Mouse (Mus musculus) midbrain, postnatal 0 days (tissue): ENCODE data around the gene Myl9. TPM values are rescaled to one million over a fixed set of nuclear protein-coding genes. Genes with fewer than 3 reads are reported as not detected.
A peak's percentile ranks its signal among the peaks of the same experiment; 100 is the strongest.

Experiments
- ATAC-seq: fragments of 200-750 bp; cut with Nextera tagmentation; 2 replicates; pipeline ENCODE4 v1.8.0; 2017; ENCODE audit warnings: moderate number of reproducible peaks, mild to moderate bottlenecking, moderate TSS enrichment, moderate library complexity; ENCODE audit not compliant: low FRiP score
- DNase-seq: peaks from one replicate; pipeline ENCODE4 v3.0.0-alpha.2; 2015; ENCODE audit warnings: low spot score
- H3K27ac ChIP-seq: fragments of 300-500 bp; sonication (generic); 2 replicates; pipeline ENCODE4 v1.5.1; 2014; ENCODE audit warnings: low read depth, mild to moderate bottlenecking, low read length, mixed read lengths
- H3K27me3 ChIP-seq: fragments of 300-500 bp; sonication (generic); 2 replicates; pipeline ENCODE4 v1.6.1; 2014; ENCODE audit warnings: low read length, control low read depth, mixed read lengths; ENCODE audit not compliant: insufficient read depth
- H3K36me3 ChIP-seq: fragments of 300-500 bp; sonication (generic); 2 replicates; pipeline ENCODE4 v1.6.1; 2014; ENCODE audit warnings: low read length, control low read depth, mixed read lengths; ENCODE audit not compliant: insufficient read depth
- H3K4me1 ChIP-seq: fragments of 300-500 bp; sonication (generic); 2 replicates; pipeline ENCODE4 v1.6.1; 2014; ENCODE audit warnings: mild to moderate bottlenecking, control low read depth, antibody characterized with exemption, low read length, mixed read lengths; ENCODE audit not compliant: insufficient read depth
- H3K4me2 ChIP-seq: fragments of 300-500 bp; sonication (generic); 2 replicates; pipeline ENCODE4 v1.6.1; 2014; ENCODE audit warnings: low read depth, mild to moderate bottlenecking, low read length, mixed read lengths; ENCODE audit not compliant: poor library complexity, severe bottlenecking
- H3K4me3 ChIP-seq: fragments of 300-500 bp; sonication (generic); 2 replicates; pipeline ENCODE4 v1.5.1; 2014; ENCODE audit warnings: low read depth, mild to moderate bottlenecking, low read length, moderate library complexity
- H3K9ac ChIP-seq: fragments of 300-500 bp; sonication (generic); replicated peaks from 2 replicates; pipeline ENCODE4 v1.6.1; 2014; ENCODE audit warnings: mild to moderate bottlenecking, low read length, moderate library complexity, mixed read lengths; ENCODE audit not compliant: poor library complexity, severe bottlenecking
- H3K9me3 ChIP-seq: fragments of 300-500 bp; sonication (generic); 2 replicates; pipeline ENCODE4 v1.6.1; 2016; ENCODE audit warnings: low read length, control low read depth
- CTCF ChIP-seq: IDR thresholded peaks from 2 replicates; pipeline ENCODE4 v1.5.1; 2016; ENCODE audit warnings: antibody characterized with exemption, mild to moderate bottlenecking
- WGBS: fragments of 180-500 bp; shearing (Covaris S2); extraction: QIAGEN DNeasy Blood & Tissue Kit; methylation state at CpG from one replicate; pipeline ENCODE4 v1.1.7; 2014; 5-methylcytosine and 5-hydroxymethylcytosine counted together
- polyA plus RNA-seq: library from polyadenylated mRNA; unstranded; fragments of >200 nt; fragmentation: Nextera tagmentation; extraction: Ambion mirVana; gene quantifications from 2 replicates; pipeline ENCODE4 v1.2.1, GENCODE M21; 2015
- total RNA-seq: library from RNA; depleted of rRNA; stranded (reverse); fragments of >200 nt; gene quantifications from 2 replicates; pipeline ENCODE4 v1.2.3, GENCODE M21; 2014

Gene Myl9
- total and polyA plus RNA-seq, 2 experiments from 2014 or later = 30.7 to 33.8 TPM

DNA sequence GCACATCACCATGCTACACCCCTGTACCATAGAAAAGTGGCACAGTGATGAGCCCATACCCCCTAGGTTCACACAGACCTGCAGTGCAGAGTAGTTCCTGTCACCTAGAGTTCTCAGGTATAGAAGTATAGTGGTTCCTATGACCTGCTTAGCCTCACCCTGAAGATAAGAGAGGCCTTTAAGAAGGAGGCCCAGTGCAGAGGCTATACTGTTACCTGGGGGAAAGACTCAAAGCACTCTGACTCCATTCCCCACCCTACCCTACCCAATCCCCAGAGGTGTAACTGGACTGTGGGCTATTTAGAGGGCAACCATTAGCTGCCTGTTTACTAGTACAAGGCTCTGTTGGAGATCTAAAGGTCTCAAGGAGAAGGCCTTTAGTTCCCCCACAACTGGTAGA lies 43.6 kb upstream of the Myl9 start:
- TF ChIP-seq CTCF = no peak
- Histone ChIP-seq H3K9me3 (no peaks in the 10 kb centered on the region), H3K4me1 (peaks cover 2% of the 10 kb centered on the region; the same call in 1 of the 2 replicates), H3K4me2 (no peak overlapping the region), H3K9ac (no peak overlapping the region), H3K27ac (0 out of 2 replicates have a peak overlapping the region, but pooled peaks have one; percentile 51), H3K4me3 (no peak overlapping the region), H3K36me3 (no peaks in the 10 kb centered on the region), H3K27me3 (no peaks in the 10 kb centered on the region)
- ATAC-seq (no peak), DNase-seq (no peak)

DNA sequence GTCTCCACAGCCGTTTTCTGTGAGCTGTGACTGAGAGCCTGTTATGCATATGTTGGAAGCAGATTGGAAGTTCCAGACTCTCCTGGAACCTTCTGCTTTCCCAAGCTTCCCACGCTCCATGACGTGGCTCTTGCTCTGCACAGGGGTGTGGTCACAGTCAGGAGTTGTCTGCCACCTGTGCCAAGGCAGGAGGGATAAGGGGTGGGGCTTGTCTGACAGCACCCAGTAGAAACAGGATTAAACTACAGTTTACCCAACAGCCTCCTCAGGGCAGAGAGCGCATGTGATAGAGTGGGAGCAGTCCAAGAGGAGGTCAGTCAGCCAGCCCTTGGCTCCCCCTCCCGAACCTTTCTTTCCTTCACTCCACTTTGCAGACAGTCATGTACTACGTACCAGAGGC lies 43.1 kb upstream of the Myl9 start:
- Histone ChIP-seq H3K36me3 (no peaks in the 10 kb centered on the region), H3K4me3 (no peak overlapping the region), H3K4me2 (no peak overlapping the region), H3K9me3 (no peaks in the 10 kb centered on the region), H3K27ac (0 out of 2 replicates have a peak overlapping the region, but pooled peaks have one; percentile 51), H3K9ac (no peak overlapping the region), H3K27me3 (no peaks in the 10 kb centered on the region), H3K4me1 (no peaks in the 10 kb centered on the region)
- ATAC-seq (peak; percentile 14; the same call in 1 of the 2 replicates), DNase-seq (no peak)
- WGBS = 67% methylated on average over 6 of the region's 6 CpGs
- no peak for TF ChIP-seq CTCF

DNA sequence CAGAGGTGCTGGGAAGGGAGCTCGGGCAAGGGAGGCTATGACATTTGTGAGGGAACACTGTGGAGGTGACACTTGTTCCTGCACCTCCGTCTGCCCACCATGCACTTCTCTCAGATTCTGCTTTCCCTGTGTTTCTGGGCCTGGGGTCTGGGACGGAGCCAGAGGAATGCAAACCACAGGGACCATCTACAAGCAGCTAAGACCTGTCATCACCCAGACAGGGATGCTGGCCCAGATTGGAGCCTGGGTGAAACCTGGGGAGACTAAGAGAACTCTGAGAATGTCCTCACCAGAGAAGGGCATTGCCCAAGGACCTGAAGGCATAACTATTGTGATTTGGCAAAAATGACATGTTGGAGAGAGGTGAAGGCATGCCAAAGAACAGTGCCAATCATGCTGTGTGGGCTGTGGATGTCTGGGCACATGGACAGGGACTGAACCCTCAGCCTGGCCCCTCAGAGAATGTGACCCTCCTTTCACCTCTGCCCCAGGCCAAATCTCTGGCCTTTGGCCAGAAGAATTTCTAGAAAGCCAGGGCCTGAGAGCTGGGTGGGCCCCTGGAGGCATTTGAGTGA lies 39.4 kb upstream of the Myl9 start:
- DNase-seq = no peak

DNA sequence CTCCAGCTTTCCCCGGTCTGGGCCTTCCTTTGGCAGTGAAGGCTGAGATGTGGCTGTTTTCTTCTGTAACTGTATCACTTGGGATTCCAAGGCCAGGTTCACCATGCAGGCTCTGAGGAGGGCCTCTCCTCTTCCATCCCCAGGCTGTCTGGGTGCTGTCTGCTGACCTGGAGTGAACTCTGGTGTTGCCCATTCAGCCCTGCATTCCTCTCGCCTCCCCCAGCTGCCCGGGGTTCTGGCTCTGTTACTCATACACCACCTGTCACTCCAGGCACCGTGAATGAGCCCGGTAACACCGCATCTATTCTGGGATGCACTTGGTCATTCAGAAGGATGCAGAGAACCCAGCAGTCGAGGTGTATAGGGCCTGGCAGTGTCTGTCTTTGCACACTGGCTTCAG lies 38.4 kb upstream of the Myl9 start:
- Histone ChIP-seq H3K36me3 (no peaks in the 10 kb centered on the region), H3K9ac (no peak overlapping the region), H3K27me3 (no peaks in the 10 kb centered on the region), H3K9me3 (no peaks in the 10 kb centered on the region), H3K4me2 (no peak overlapping the region), H3K4me3 (no peak overlapping the region), H3K27ac (no peak overlapping the region), H3K4me1 (no peaks in the 10 kb centered on the region)
- 50% methylated on average over 7 of the region's 7 CpGs for WGBS
- TF ChIP-seq CTCF = no peak
- DNase-seq = no peak
- no peak for ATAC-seq

More for the DNA sequence above, 39.4 kb upstream of the Myl9 start:
- no peaks in the 10 kb centered on the region for H3K36me3 ChIP-seq
- no peak overlapping the region for H3K9ac ChIP-seq
- no peak overlapping the region for H3K4me2 ChIP-seq
- H3K27ac ChIP-seq = no peak overlapping the region
- 73% methylated on average over 3 of the region's 3 CpGs for WGBS
- no peaks in the 10 kb centered on the region for H3K27me3 ChIP-seq
- no peaks in the 10 kb centered on the region for H3K4me1 ChIP-seq
- no peak for TF ChIP-seq CTCF
- H3K9me3 ChIP-seq = no peaks in the 10 kb centered on the region
- ATAC-seq = no peak
- H3K4me3 ChIP-seq = no peak overlapping the region

- TF ChIP-seq CTCF = no peak
Measured at GRCm38 (mm10) chr2:156737976-156738375, 37.2 kb upstream of the Myl9 start.

GRCm38 (mm10) chr2:156741265-156741664 lies 34.0 kb upstream of the Myl9 start:
- no peak overlapping the region for H3K4me3 ChIP-seq
- no peak for DNase-seq
- H3K27ac ChIP-seq = no peak overlapping the region; the same call in 1 of the 2 replicates
- H3K4me1 ChIP-seq = peaks cover 2% of the 10 kb centered on the region; the same call in 1 of the 2 replicates
- TF ChIP-seq CTCF = no peak
- H3K27me3 ChIP-seq = no peaks in the 10 kb centered on the region
- no peaks in the 10 kb centered on the region for H3K9me3 ChIP-seq
- H3K36me3 ChIP-seq = peaks cover 3% of the 10 kb centered on the region
- no peak for ATAC-seq
- WGBS = 86% methylated on average over 9 of the region's 9 CpGs
- no peak overlapping the region for H3K9ac ChIP-seq
- no peak overlapping the region for H3K4me2 ChIP-seq

More at GRCm38 (mm10) chr2:156737976-156738375, 37.2 kb upstream of the Myl9 start:
- no peak overlapping the region for H3K4me3 ChIP-seq
- H3K4me2 ChIP-seq = no peak overlapping the region
- no peaks in the 10 kb centered on the region for H3K36me3 ChIP-seq
- DNase-seq (no peak), ATAC-seq (no peak)
- peaks cover 2% of the 10 kb centered on the region; the same call in 1 of the 2 replicates for H3K4me1 ChIP-seq
- no peaks in the 10 kb centered on the region for H3K9me3 ChIP-seq
- WGBS = 77% methylated on average over 7 of the region's 7 CpGs
- no peaks in the 10 kb centered on the region for H3K27me3 ChIP-seq
- no peak overlapping the region for H3K9ac ChIP-seq
- no peak overlapping the region for H3K27ac ChIP-seq
